Mouse (Mus musculus): ENCODE data around the gene Stoml1.

Gene Stoml1

GRCm38 (mm10) chr9:58241780-58242485, 11.0 kb upstream of the Stoml1 start:
- 38% methylated on average over 9 of the region's 9 CpGs for WGBS

- 42% methylated on average over 5 of the region's 5 CpGs for WGBS
These were observed 10.3 kb upstream of the Stoml1 start for GRCm38 (mm10) chr9:58242696-58243095.

- 69% methylated on average over 6 of the region's 6 CpGs for WGBS
These were observed 9.3 kb upstream of the Stoml1 start for GRCm38 (mm10) chr9:58243696-58244095.

- 79% methylated on average over 4 of the region's 4 CpGs for WGBS
These were observed 6.8 kb upstream of the Stoml1 start for GRCm38 (mm10) chr9:58246083-58246591.

- WGBS, result 20% methylated on average over 25 of the region's 25 CpGs
These were observed 5.8 kb upstream of the Stoml1 start for GRCm38 (mm10) chr9:58247064-58247759.

GRCm38 (mm10) chr9:58248746-58249413, 4.1 kb upstream of the Stoml1 start:
- 44% methylated on average over 7 of the region's 7 CpGs for WGBS

- 1% methylated on average over 16 of the region's 16 CpGs for WGBS
These were observed 3.3 kb upstream of the Stoml1 start, which contains the start of gene Pml for GRCm38 (mm10) chr9:58249592-58250192. Gene Pml, minus strand, starts transcription at chr9:58249786.

GRCm38 (mm10) chr9:58250322-58250721, 2.6 kb upstream of the Stoml1 start:
- 77% methylated on average over 8 of the region's 8 CpGs for whole genome bisulfite sequencing

GRCm38 (mm10) chr9:58250730-58251129, 2.2 kb upstream of the Stoml1 start:
- WGBS, result 91% methylated on average over 1 of the region's 1 CpGs

GRCm38 (mm10) chr9:58253805-58254122, 800 bp downstream of the Stoml1 start:
- 48% methylated on average over 5 of the region's 5 CpGs for WGBS

- WGBS, result 70% methylated on average over 2 of the region's 2 CpGs
These were observed 2.1 kb downstream of the Stoml1 start for GRCm38 (mm10) chr9:58255105-58255504.

GRCm38 (mm10) chr9:58255704-58256685, 3.0 kb downstream of the Stoml1 start:
- WGBS, result 89% methylated on average over 10 of the region's 10 CpGs

- WGBS, result 54% methylated on average over 5 of the region's 5 CpGs
These were observed 9.5 kb downstream of the Stoml1 start for GRCm38 (mm10) chr9:58262507-58262906.

GRCm38 (mm10) chr9:58265368-58265767, 12.4 kb downstream of the Stoml1 start:
- 62% methylated on average over 3 of the region's 3 CpGs for WGBS

GRCm38 (mm10) chr9:58266571-58267011, 13.6 kb downstream of the Stoml1 start:
- WGBS, result 44% methylated on average over 4 of the region's 4 CpGs

- 55% methylated on average over 3 of the region's 3 CpGs for WGBS
These were observed 14.1 kb downstream of the Stoml1 start for GRCm38 (mm10) chr9:58267046-58267445.

GRCm38 (mm10) chr9:58268384-58269313, 15.7 kb downstream of the Stoml1 start:
- 53% methylated on average over 12 of the region's 12 CpGs for WGBS

GRCm38 (mm10) chr9:58270081-58270480, 17.1 kb downstream of the Stoml1 start:
- WGBS, result 60% methylated on average over 3 of the region's 3 CpGs

GRCm38 (mm10) chr9:58271109-58271508, 18.1 kb downstream of the Stoml1 start:
- 92% methylated on average over 3 of the region's 3 CpGs for WGBS

GRCm38 (mm10) chr9:58271551-58271950, 18.6 kb downstream of the Stoml1 start:
- 77% methylated on average over 9 of the region's 9 CpGs for WGBS
